Mouse (Mus musculus) splenic B cell, adult 2 months (primary cell): Measurements from ENCODE around the gene Prpf40a.

Source experiments
- DNase-seq: peaks from one replicate; pipeline ENCODE4 v3.0.0-alpha.2; 2011; ENCODE audit warnings: low read depth, low spot score
- H3K27me3 ChIP-seq: 2 replicates; pipeline ENCODE4 v1.6.1; 2012; ENCODE audit warnings: mild to moderate bottlenecking, low read length, moderate library complexity, mixed read lengths; ENCODE audit not compliant: control insufficient read depth, poor library complexity, insufficient read depth, severe bottlenecking
- H3K36me3 ChIP-seq: 2 replicates; pipeline ENCODE4 v1.6.1; 2012; ENCODE audit warnings: mild to moderate bottlenecking, low read length, moderate library complexity, mixed read lengths; ENCODE audit not compliant: control insufficient read depth, poor library complexity, insufficient read depth, severe bottlenecking

The Prpf40a gene

DNA sequence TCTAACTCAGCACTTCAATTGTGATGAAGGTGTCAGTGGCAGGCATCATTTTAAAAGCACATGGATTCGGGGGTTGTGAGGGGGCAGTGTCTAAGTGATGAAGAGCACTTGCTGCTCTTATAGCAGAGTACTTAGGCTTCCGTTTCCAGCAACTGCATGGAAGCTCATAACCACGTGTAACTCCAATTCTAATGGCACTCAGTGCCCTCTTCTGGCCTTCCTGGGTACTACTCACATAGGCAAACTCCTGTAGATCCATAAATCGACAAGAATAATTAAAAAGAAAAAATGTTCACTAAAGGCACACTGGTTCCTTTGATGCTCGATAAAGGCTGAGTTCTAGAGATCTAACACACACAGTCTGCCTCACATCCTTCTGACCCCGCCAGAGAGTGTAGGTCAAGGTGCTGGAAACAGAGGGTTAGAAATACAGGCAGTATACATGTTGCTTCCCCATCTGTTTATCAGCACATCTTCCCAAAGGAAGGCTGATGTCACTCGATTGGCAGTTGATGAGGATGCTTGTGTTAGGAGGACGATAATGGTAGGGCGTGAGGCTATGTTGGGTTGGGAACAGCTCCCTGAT lies 105.4 kb downstream of the Prpf40a start:
- Histone ChIP-seq H3K36me3 (no peaks in the 10 kb centered on the region), H3K27me3 (no peaks in the 10 kb centered on the region)
- peak; percentile 44 for DNase-seq
